Mouse (Mus musculus) limb, embryonic 14.5 days (tissue): ENCODE results near the gene Pitpnc1. TPM values are rescaled to one million over a fixed set of nuclear protein-coding genes. Genes with fewer than 3 reads are reported as not detected.

ENCODE experiments used
- ATAC-seq: fragments of 200-750 bp; cut with Nextera tagmentation; 2 replicates; pipeline ENCODE4 v1.8.0; 2017; ENCODE audit warnings: low read depth, moderate number of reproducible peaks, moderate TSS enrichment; ENCODE audit not compliant: low FRiP score
- DNase-seq: peaks from one replicate; pipeline ENCODE4 v3.0.0-alpha.2; 2015; ENCODE audit warnings: low spot score
- H3K27ac ChIP-seq: fragments of 300-500 bp; sonication (generic); replicated peaks from 2 replicates; pipeline ENCODE4 v1.5.1; 2014; ENCODE audit warnings: low read depth, mild to moderate bottlenecking, low read length, moderate library complexity, mixed read lengths
- H3K27me3 ChIP-seq: fragments of 300-500 bp; sonication (generic); 2 replicates; pipeline ENCODE4 v1.6.1; 2014; ENCODE audit warnings: low read length, mixed read lengths; ENCODE audit not compliant: control insufficient read depth, insufficient read depth
- H3K36me3 ChIP-seq: fragments of 300-500 bp; sonication (generic); 2 replicates; pipeline ENCODE4 v1.6.1; 2014; ENCODE audit warnings: mild to moderate bottlenecking, low read length, moderate library complexity, mixed read lengths; ENCODE audit not compliant: control insufficient read depth, insufficient read depth
- H3K4me1 ChIP-seq: fragments of 300-500 bp; sonication (generic); 2 replicates; pipeline ENCODE4 v1.6.1; 2014; ENCODE audit warnings: antibody characterized with exemption, low read length, mixed read lengths; ENCODE audit not compliant: control insufficient read depth, insufficient read depth
- H3K4me2 ChIP-seq: fragments of 300-500 bp; sonication (generic); replicated peaks from 2 replicates; pipeline ENCODE4 v1.6.1; 2014; ENCODE audit warnings: low read depth, mild to moderate bottlenecking, low read length, moderate library complexity; ENCODE audit not compliant: severe bottlenecking
- H3K4me3 ChIP-seq: fragments of 300-500 bp; sonication (generic); replicated peaks from 2 replicates; pipeline ENCODE4 v1.5.1; 2014; ENCODE audit warnings: low read length
- H3K9ac ChIP-seq: fragments of 300-500 bp; sonication (generic); 2 replicates; pipeline ENCODE4 v1.6.1; 2014; ENCODE audit warnings: mild to moderate bottlenecking, low read depth, low read length, moderate library complexity; ENCODE audit not compliant: severe bottlenecking
- H3K9me3 ChIP-seq: fragments of 300-500 bp; sonication (generic); 2 replicates; pipeline ENCODE4 v1.6.1; 2016; ENCODE audit warnings: low read length; ENCODE audit not compliant: control insufficient read depth
- POLR2A ChIP-seq: fragments of 200-500 bp; IDR thresholded peaks from 2 replicates; pipeline ENCODE4 v1.8.0; 2012; ENCODE audit warnings: inconsistent platforms, mild to moderate bottlenecking, moderate library complexity, borderline replicate concordance; ENCODE audit not compliant: insufficient read depth, insufficient read length; ENCODE audit errors: extremely low read depth
- WGBS: fragments of 180-500 bp; shearing (Covaris S2); extraction: QIAGEN DNeasy Blood & Tissue Kit; methylation state at CpG from one replicate; pipeline ENCODE4 v1.1.7; 2014; 5-methylcytosine and 5-hydroxymethylcytosine counted together
- polyA plus RNA-seq, 2 experiments: library from polyadenylated mRNA; depleted of rRNA in 1 of 2; stranded (reverse) in 1 of 2; unstranded in 1 of 2; fragments of >200 nt; fragmentation: Nextera tagmentation in 1 of 2; extraction: Ambion mirVana in 1 of 2; gene quantifications; 2 replicates each; pipeline versions ENCODE4 v1.2.1 to v1.2.3; 2012 to 2014

The Pitpnc1 gene
- polyA plus RNA-seq, 2 experiments = 20.4 to 25.2 TPM

GRCm38 (mm10) chr11:107462478-107462877 lies 8.0 kb downstream of the Pitpnc1 start:
- DNase-seq (no peak), ATAC-seq (no peak)
- WGBS = 94% methylated on average over 3 of the region's 3 CpGs
- Histone ChIP-seq H3K9me3 (no peaks in the 10 kb centered on the region), H3K4me2 (no peak overlapping the region), H3K4me1 (no peaks in the 10 kb centered on the region), H3K36me3 (0 out of 2 replicates have a peak, but pooled peaks cover under 1% of the 10 kb centered on the region), H3K27ac (no peak overlapping the region), H3K9ac (no peak overlapping the region), H3K4me3 (no peak overlapping the region), H3K27me3 (no peaks in the 10 kb centered on the region)
- TF ChIP-seq POLR2A = no peak

- no peak overlapping the region for H3K9ac ChIP-seq
- TF ChIP-seq POLR2A = no peak
- H3K36me3 ChIP-seq = 0 out of 2 replicates have a peak, but pooled peaks cover 3% of the 10 kb centered on the region
- H3K27ac ChIP-seq = no peak overlapping the region
- no peak for DNase-seq
- no peaks in the 10 kb centered on the region for H3K27me3 ChIP-seq
- H3K4me3 ChIP-seq = no peak overlapping the region
- no peak for ATAC-seq
- no peaks in the 10 kb centered on the region for H3K4me1 ChIP-seq
- no peaks in the 10 kb centered on the region for H3K9me3 ChIP-seq
- no peak overlapping the region for H3K4me2 ChIP-seq
- WGBS = 72% methylated on average over 7 of the region's 7 CpGs
Measured at GRCm38 (mm10) chr11:107459828-107460227, 10.7 kb downstream of the Pitpnc1 start.

- no peaks in the 10 kb centered on the region for H3K4me1 ChIP-seq
- H3K4me3 ChIP-seq = no peak overlapping the region
- no peaks in the 10 kb centered on the region for H3K9me3 ChIP-seq
- no peaks in the 10 kb centered on the region for H3K27me3 ChIP-seq
- 0 out of 2 replicates have a peak, but pooled peaks cover 3% of the 10 kb centered on the region for H3K36me3 ChIP-seq
- DNase-seq = no peak
- ATAC-seq = no peak
- 74% methylated on average over 7 of the region's 7 CpGs for WGBS
- TF ChIP-seq POLR2A = no peak
- H3K27ac ChIP-seq = no peak overlapping the region
- H3K9ac ChIP-seq = no peak overlapping the region
- H3K4me2 ChIP-seq = no peak overlapping the region
Measured at GRCm38 (mm10) chr11:107458986-107459385, 11.5 kb downstream of the Pitpnc1 start.

GRCm38 (mm10) chr11:107458286-107458685 lies 12.2 kb downstream of the Pitpnc1 start:
- H3K36me3 ChIP-seq = 0 out of 2 replicates have a peak, but pooled peaks cover 7% of the 10 kb centered on the region
- DNase-seq = no peak
- no peak overlapping the region for H3K27ac ChIP-seq
- TF ChIP-seq POLR2A = no peak
- no peaks in the 10 kb centered on the region for H3K4me1 ChIP-seq
- no peaks in the 10 kb centered on the region for H3K27me3 ChIP-seq
- WGBS = 88% methylated on average over 12 of the region's 12 CpGs
- H3K4me2 ChIP-seq = no peak overlapping the region
- H3K9me3 ChIP-seq = no peaks in the 10 kb centered on the region
- no peak overlapping the region for H3K4me3 ChIP-seq
- H3K9ac ChIP-seq = no peak overlapping the region
- ATAC-seq = no peak

GRCm38 (mm10) chr11:107457282-107457681 lies 13.2 kb downstream of the Pitpnc1 start:
- no peaks in the 10 kb centered on the region for H3K27me3 ChIP-seq
- H3K9me3 ChIP-seq = no peaks in the 10 kb centered on the region
- no peak overlapping the region for H3K27ac ChIP-seq
- no peak for TF ChIP-seq POLR2A
- no peaks in the 10 kb centered on the region for H3K4me1 ChIP-seq
- H3K4me2 ChIP-seq = no peak overlapping the region
- 0 out of 2 replicates have a peak, but pooled peaks cover 8% of the 10 kb centered on the region for H3K36me3 ChIP-seq
- ATAC-seq (no peak), DNase-seq (no peak)
- 96% methylated on average over 3 of the region's 3 CpGs for WGBS
- H3K4me3 ChIP-seq = no peak overlapping the region
- H3K9ac ChIP-seq = no peak overlapping the region
